Mouse (Mus musculus): ENCODE results near the gene Syt2.

The Syt2 gene

GRCm38 (mm10) chr1:134650816-134651215 is 4.3 kb downstream of the Syt2 start:
- no peak for DNase-seq (ENCODE audit: low read depth, low spot score)

- DNase-seq (ENCODE audit: low read depth, low spot score) = no peak
These were observed 4.9 kb downstream of the Syt2 start for GRCm38 (mm10) chr1:134651268-134651850.

- no peak for DNase-seq (ENCODE audit: low read depth, low spot score)
These were observed 5.4 kb downstream of the Syt2 start for GRCm38 (mm10) chr1:134651851-134652398.

- no peak for DNase-seq (ENCODE audit: low read depth, low spot score)
These were observed 7.3 kb downstream of the Syt2 start for GRCm38 (mm10) chr1:134653603-134654257.

- no peak for DNase-seq (ENCODE audit: low read depth, low spot score)
These were observed 12.4 kb downstream of the Syt2 start for GRCm38 (mm10) chr1:134658841-134659240.

- DNase-seq (ENCODE audit: low read depth, low spot score) = no peak
These were observed 13.7 kb downstream of the Syt2 start for GRCm38 (mm10) chr1:134660163-134660562.

- DNase-seq (ENCODE audit: low read depth, low spot score) = no peak
These were observed 25.0 kb downstream of the Syt2 start for GRCm38 (mm10) chr1:134671234-134672070.

- peak; percentile 17 for DNase-seq (ENCODE audit: low read depth, low spot score)
These were observed 27.8 kb downstream of the Syt2 start for GRCm38 (mm10) chr1:134674312-134674711.

GRCm38 (mm10) chr1:134679445-134679844 is 33.0 kb downstream of the Syt2 start:
- no peak for DNase-seq (ENCODE audit: low read depth, low spot score)

GRCm38 (mm10) chr1:134680617-134681016 is 34.1 kb downstream of the Syt2 start:
- no peak for DNase-seq (ENCODE audit: low read depth, low spot score)

GRCm38 (mm10) chr1:134682460-134682859 is 36.0 kb downstream of the Syt2 start:
- no peak for DNase-seq (ENCODE audit: low read depth, low spot score)

GRCm38 (mm10) chr1:134686834-134687421 is 40.5 kb downstream of the Syt2 start:
- no peak for DNase-seq (ENCODE audit: low read depth, low spot score)

GRCm38 (mm10) chr1:134696302-134696701 is 49.8 kb downstream of the Syt2 start:
- DNase-seq (ENCODE audit: low read depth, low spot score) = no peak

GRCm38 (mm10) chr1:134697073-134697472 is 50.6 kb downstream of the Syt2 start:
- DNase-seq (ENCODE audit: low read depth, low spot score) = no peak

GRCm38 (mm10) chr1:134697522-134698250 is 51.2 kb downstream of the Syt2 start:
- DNase-seq (ENCODE audit: low read depth, low spot score) = no peak

- DNase-seq (ENCODE audit: low read depth, low spot score) = no peak
These were observed 52.0 kb downstream of the Syt2 start for GRCm38 (mm10) chr1:134698486-134698885.

- no peak for DNase-seq (ENCODE audit: low read depth, low spot score)
These were observed 52.9 kb downstream of the Syt2 start for GRCm38 (mm10) chr1:134699390-134699789.

- DNase-seq (ENCODE audit: low read depth, low spot score) = no peak
These were observed 53.7 kb downstream of the Syt2 start for GRCm38 (mm10) chr1:134700151-134700550.

- peak; percentile 51 for DNase-seq (ENCODE audit: low read depth, low spot score)
These were observed 54.2 kb downstream of the Syt2 start for GRCm38 (mm10) chr1:134700634-134701033.

GRCm38 (mm10) chr1:134701191-134701590 is 54.7 kb downstream of the Syt2 start:
- DNase-seq (ENCODE audit: low read depth, low spot score) = peak; percentile 76

- DNase-seq (ENCODE audit: low read depth, low spot score) = no peak
These were observed 56.8 kb downstream of the Syt2 start for GRCm38 (mm10) chr1:134703232-134703631.

All from ES-CJ7 (cell line).